Mouse (Mus musculus) neutrophil, adult 65 days (primary cell): Measurements from ENCODE around the gene Hdac7. TPM values are rescaled to one million over a fixed set of nuclear protein-coding genes. Genes with fewer than 3 reads are reported as not detected.

Source experiments
- total RNA-seq: library from RNA; stranded (reverse); gene quantifications from 2 replicates; pipeline ENCODE4 v1.2.4, GENCODE M21; 2023

The Hdac7 gene
- total RNA-seq: 13.6 and 19.0 TPM in 2 replicates

DNA sequence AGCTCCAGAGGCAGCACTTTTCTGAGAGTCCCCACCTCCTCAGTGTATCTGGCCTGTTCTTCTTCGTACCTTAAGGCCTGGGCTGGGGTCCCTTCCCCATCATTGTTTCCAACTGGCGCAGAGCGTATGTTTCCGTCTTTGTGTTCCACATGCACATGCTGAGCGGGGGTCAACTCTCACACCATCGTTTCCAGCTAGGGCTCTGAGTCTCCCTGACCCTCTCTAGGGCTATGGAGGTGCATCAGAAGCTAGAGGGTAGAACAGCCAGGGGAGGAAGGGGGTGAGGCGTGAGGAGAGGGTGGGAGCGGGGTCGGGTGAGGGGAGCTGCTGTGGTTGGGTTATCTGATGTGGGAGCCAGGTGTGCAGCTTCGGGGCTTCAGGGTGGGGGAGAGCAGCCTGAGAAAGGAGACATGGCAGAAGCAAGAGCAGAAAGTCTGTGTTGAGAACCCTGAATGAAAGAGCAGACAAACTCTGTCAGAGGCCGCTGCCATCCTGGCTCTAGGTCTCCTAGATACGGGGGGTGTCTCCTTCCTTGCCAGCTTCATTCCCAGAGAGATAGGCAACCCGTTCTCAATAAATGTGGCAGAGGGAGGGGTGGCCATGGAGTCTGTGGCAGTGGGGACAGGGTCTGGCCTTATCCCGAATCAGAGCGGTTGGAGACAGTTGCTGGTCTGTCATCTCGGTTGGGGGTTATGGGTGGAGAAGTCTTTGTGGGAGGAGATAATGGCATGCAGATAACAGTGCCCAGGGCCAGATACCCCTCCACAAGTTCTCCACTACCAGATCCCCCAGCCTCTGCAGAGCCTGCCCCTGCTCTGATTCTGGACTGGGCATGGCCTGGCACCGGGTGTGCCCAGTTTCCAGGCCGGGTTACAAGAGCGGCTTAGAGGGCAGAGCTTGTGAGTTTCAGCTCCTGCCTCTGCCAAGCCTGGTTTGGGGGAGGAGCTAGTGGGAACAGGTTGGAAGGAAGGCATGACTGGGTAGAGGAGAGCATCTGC, at the start of gene Hdac7:
Hdac7 (minus strand) TSS at position 466 of the 998 bp plus-strand sequence.

DNA sequence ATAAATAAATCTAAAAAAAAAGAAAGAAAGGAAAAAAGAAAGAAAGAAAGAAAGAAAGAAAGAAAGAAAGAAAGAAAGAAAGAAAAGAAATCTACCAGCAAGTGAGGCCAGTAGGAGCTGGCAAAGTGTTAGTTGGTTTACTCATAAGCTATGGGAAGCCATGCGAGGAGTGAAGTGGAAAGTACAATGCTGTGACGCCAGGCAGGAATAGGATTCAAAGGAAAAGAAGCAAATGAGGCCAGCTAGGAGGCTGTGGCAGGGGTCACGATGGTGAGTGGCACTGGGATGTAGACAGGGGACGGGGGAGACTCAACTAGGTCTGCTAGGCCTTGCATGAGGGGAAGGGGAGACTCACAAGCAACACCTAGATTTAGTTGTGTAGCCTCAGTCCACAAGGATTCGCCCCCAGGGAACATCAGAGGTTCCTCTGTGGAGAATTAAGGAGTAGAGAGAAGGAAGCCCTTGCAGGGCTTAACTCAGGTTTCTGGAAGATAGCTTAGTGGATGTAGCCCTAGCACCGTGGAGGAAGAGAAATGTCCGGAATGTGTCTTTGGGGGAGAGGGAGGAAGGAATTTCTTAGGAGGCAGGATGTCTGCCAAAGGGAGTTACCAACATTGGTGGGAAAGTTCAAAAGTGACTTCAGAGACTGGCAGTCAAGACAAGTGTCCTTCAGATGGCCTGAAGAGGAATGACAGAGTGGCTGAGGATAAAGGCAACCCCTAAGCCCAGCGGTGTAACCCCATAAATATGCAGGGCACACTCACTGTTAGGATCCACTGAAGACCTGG, 65.8 kb downstream of the Hdac7 start, which contains the start of gene Slc48a1:
Slc48a1 (plus strand) TSS at position 210 of the 788 bp plus-strand sequence.

DNA sequence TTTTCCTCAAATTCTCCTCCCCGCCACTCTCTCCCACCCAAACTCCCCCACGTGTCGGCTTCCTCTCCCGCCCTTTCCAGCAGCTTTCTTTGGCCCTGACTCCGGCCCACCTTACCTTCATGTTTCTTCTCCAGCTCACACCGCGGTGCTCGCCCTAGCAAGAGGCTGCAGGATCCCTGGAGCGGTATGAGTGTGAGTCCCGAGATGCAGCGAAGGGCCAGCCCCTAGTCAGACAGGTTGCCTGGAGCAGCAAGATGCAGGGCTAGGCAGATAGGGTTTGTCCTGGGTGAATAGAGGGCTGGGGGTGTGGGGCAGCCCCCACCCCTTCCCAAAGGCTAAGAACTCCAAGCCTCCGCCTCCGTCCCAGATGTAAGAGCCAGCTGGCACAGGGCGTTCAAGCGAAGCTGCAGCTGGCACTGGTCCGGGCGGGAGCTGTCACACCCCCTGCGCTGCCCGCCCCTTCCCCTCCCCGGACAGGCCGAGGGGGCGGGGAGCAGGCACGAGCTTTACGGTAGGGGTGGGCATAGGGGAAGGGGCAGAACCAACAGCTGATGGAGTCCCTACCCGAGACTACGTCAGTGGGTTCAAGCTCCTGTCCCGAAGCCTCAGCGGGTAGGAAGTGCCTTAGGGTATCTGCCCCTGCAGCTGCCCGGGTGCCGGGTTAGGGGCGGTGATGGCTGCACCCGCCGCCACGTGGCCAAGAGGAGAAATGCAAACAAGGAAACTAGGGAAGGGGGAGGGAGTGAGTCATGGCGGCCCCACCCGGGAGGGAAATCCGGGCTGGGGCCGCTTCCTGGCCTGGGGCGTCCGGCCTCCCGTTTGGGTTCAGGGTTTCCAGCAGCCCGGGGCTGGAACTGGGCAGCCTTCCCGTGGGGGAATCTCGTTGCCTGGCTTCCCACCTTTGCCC, 76.8 kb downstream of the Hdac7 start, which contains the start of gene Rapgef3:
Rapgef3 (minus strand) TSS at position 693 of the 907 bp plus-strand sequence.

Other genes starting within 250 kb of the Hdac7 start
- gene Rpap3, start 138.7 kb downstream of the Hdac7 start, total RNA-seq: 3.7 and 3.9 TPM in 2 replicates
- gene Endou, start 113.2 kb downstream of the Hdac7 start, total RNA-seq: 0.23 TPM in 1 of 2 replicates, not detected in the other
- 5.3 and 6.1 TPM in 2 replicates for gene Rapgef3, start 76.5 kb downstream of the Hdac7 start, total RNA-seq
- gene Slc48a1, start 66.0 kb downstream of the Hdac7 start, total RNA-seq: 32.9 and 37.8 TPM in 2 replicates
- 1.2 and 1.3 TPM in 2 replicates for gene Vdr, start 66.1 kb upstream of the Hdac7 start, total RNA-seq
- 7.5 and 12.2 TPM in 2 replicates for gene Tmem106c, start 119.7 kb upstream of the Hdac7 start, total RNA-seq
- 1.7 and 1.8 TPM in 2 replicates for gene Col2a1, start 160.2 kb upstream of the Hdac7 start, total RNA-seq
- 3.9 and 7.1 TPM in 2 replicates for gene Pfkm, start 248.1 kb upstream of the Hdac7 start, total RNA-seq
- gene Senp1, start 249.2 kb upstream of the Hdac7 start, total RNA-seq: 30.1 and 38.9 TPM in 2 replicates